Mouse (Mus musculus) liver, embryonic 16.5 days (tissue): ENCODE measurements around the gene Hc. TPM values are rescaled to one million over a fixed set of nuclear protein-coding genes. Genes with fewer than 3 reads are reported as not detected.

Experiments used
- polyA plus RNA-seq: library from polyadenylated mRNA; unstranded; fragments of >200 nt; fragmentation: Nextera tagmentation; extraction: Ambion mirVana; gene quantifications from 2 replicates; pipeline ENCODE4 v1.2.1, GENCODE M21; 2015

The Hc gene
- polyA plus RNA-seq, 1 experiment from 2014 or later: 72.4 TPM

Other genes with a start within 250 kb of the Hc start
- 51.0 and 52.9 TPM in 2 replicates for gene Fbxw2, start 235.1 kb downstream of the Hc start, polyA plus RNA-seq
- not detected in 2 replicates for gene Gm34653, start 228.4 kb downstream of the Hc start, polyA plus RNA-seq
- 9.5 and 11.6 TPM in 2 replicates for gene Cutal, start 187.0 kb downstream of the Hc start, polyA plus RNA-seq
- 63.5 and 65.3 TPM in 2 replicates for gene Psmd5, start 186.5 kb downstream of the Hc start, polyA plus RNA-seq
- gene Phf19, start 147.4 kb downstream of the Hc start, polyA plus RNA-seq: 1.3 and 1.7 TPM in 2 replicates
- gene Traf1, start 99.7 kb downstream of the Hc start, polyA plus RNA-seq: 0.08 and 0.13 TPM in 2 replicates
- gene AI182371, start 40.1 kb upstream of the Hc start, polyA plus RNA-seq: 51.6 and 55.6 TPM in 2 replicates
- 7.9 and 8.4 TPM in 2 replicates for gene Cntrl, start 48.1 kb upstream of the Hc start, polyA plus RNA-seq
- gene Rab14, start 139.7 kb upstream of the Hc start, polyA plus RNA-seq: 110 and 114 TPM in 2 replicates
- gene Gsn, start 194.9 kb upstream of the Hc start, polyA plus RNA-seq: 163 and 188 TPM in 2 replicates